Mouse (Mus musculus): ENCODE measurements around the gene Cavin1.
A peak's percentile ranks its signal among the peaks of the same experiment; 100 is the strongest.

Cavin1 gene

DNA sequence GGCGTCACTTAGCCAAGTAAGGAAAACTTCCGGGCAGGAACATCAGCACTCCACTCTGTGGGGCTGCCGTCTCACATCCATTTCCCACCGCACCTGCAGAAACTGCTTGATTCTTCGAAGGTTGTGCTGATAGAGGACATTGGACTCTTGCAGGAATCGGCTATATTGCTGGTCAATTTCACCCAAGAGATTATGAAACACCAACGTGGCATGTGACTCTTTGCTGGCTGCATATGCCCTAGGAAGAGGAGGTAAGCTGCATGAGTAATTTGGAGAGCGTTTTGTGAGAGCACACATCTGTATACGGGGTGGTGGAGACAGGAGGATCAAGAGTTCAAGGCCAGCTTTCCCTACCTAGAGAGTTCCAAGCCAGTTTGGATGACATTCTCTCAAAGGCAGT, 62.1 kb downstream of the Cavin1 start:
- no peak for DNase-seq

- peak; percentile 32 for DNase-seq
Observed at GRCm38 (mm10) chr11:100908112-100908511, 62.6 kb downstream of the Cavin1 start.

DNA sequence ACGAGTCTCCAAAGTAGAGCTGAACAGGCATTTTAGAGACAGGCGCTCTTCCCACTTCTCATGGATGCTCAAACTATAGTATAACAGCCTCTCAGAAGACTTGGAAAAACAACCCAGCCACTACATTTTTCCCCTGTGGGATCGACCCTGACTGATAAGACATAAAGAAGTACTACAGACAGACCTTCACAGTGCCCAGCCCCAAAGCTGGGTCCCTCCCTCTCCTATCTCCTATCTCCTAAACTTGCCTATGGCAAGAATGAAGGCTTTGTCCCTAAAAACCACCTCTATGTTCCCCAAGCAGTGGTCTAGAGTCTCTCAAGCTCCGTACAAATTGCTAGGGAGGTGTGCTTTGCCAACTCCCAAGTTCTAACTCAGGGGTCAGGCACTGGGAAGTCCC, 63.8 kb downstream of the Cavin1 start:
- no peak for DNase-seq

Measured in kidney, adult 18-20 months (tissue).